Mouse (Mus musculus) MEL (cell line): Measurements from ENCODE around the gene Rhobtb3.

Source experiments
- CHD1 ChIP-seq: IDR thresholded peaks from 2 replicates; pipeline ENCODE4 v1.6.1; 2012; ENCODE audit warnings: low read depth, mild to moderate bottlenecking, inconsistent platforms, low read length, improper control_type of control experiment
- CHD2 ChIP-seq: IDR thresholded peaks from 2 replicates; pipeline ENCODE4 v1.6.1; 2011; ENCODE audit warnings: low read length, improper control_type of control experiment
- CTCF ChIP-seq, 3 experiments: IDR thresholded peaks in 2 of 3; conservative IDR thresholded peaks in 1 of 3; 2 replicates each; pipeline ENCODE4 v1.5.1; 2011 to 2012; ENCODE audit warnings: low read length in 3 of 3, low read depth in 2 of 3, mild to moderate bottlenecking in 2 of 3, improper control_type of control experiment in 1 of 3, inconsistent platforms in 1 of 3, mixed read lengths in 1 of 3, moderate library complexity in 1 of 3; ENCODE audit not compliant: control insufficient read depth in 1 of 3, insufficient read depth in 1 of 3, poor library complexity in 1 of 3, severe bottlenecking in 1 of 3
- GATA1 ChIP-seq: IDR thresholded peaks from 2 replicates; pipeline ENCODE4 v1.6.1; 2011; ENCODE audit warnings: low read depth, low read length, improper control_type of control experiment
- POLR2A ChIP-seq, 2 experiments: IDR thresholded peaks; 2 replicates each; pipeline ENCODE4 v1.6.1; 2011 to 2012; ENCODE audit warnings: low read length in 2 of 2, mild to moderate bottlenecking in 2 of 2, control low read depth in 1 of 2, improper control_type of control experiment in 1 of 2, low read depth in 1 of 2, moderate library complexity in 1 of 2; ENCODE audit not compliant: control insufficient read depth in 1 of 2, insufficient read depth in 1 of 2, poor library complexity in 1 of 2
- RCOR1 ChIP-seq: IDR thresholded peaks from 2 replicates; pipeline ENCODE4 v1.6.1; 2012; ENCODE audit warnings: low read depth, mild to moderate bottlenecking, inconsistent platforms, low read length, improper control_type of control experiment
- SIN3A ChIP-seq: IDR thresholded peaks from 2 replicates; pipeline ENCODE4 v1.6.1; 2012; ENCODE audit warnings: low read length, improper control_type of control experiment, inconsistent platforms
- SMC3 ChIP-seq: IDR thresholded peaks from 2 replicates; pipeline ENCODE4 v1.6.1; 2011; ENCODE audit warnings: low read depth, low read length, improper control_type of control experiment
- TAL1 ChIP-seq: IDR thresholded peaks from 2 replicates; pipeline ENCODE4 v1.6.1; 2012; ENCODE audit warnings: mild to moderate bottlenecking, inconsistent platforms, low read length, moderate library complexity, mixed read lengths
- UBTF ChIP-seq: IDR thresholded peaks from 2 replicates; pipeline ENCODE4 v1.6.1; 2012; ENCODE audit warnings: low read depth, mild to moderate bottlenecking, inconsistent platforms, low read length, improper control_type of control experiment, moderate library complexity, borderline replicate concordance; ENCODE audit not compliant: insufficient read depth
- USF1 ChIP-seq: IDR thresholded peaks from 2 replicates; pipeline ENCODE4 v1.6.1; 2014; ENCODE audit warnings: low read depth, mild to moderate bottlenecking, inconsistent platforms, low read length, improper control_type of control experiment, moderate library complexity

- TF ChIP-seq CTCF (IDR thresholded peaks at IDR 0.05 in 2 of 3, conservative IDR thresholded peaks at IDR 0.05 in 1 of 3; ENCODE audit: control insufficient read depth in 1 of 3, insufficient read depth in 1 of 3, low read depth in 2 of 3, low read length in 3 of 3, poor library complexity in 1 of 3, severe bottlenecking in 1 of 3): no peak
- TF ChIP-seq POLR2A (IDR thresholded peaks at IDR 0.05; ENCODE audit: control insufficient read depth in 1 of 2, insufficient read depth in 1 of 2, low read depth in 1 of 2, low read length in 2 of 2, poor library complexity in 1 of 2): no peak
- TF ChIP-seq UBTF: no peak
- no peak for TF ChIP-seq USF1
- TF ChIP-seq TAL1: no peak
- no peak for TF ChIP-seq CHD2
- no peak for TF ChIP-seq SMC3
- TF ChIP-seq GATA1: no peak
- TF ChIP-seq CHD1: no peak
- no peak for TF ChIP-seq SIN3A
- no peak for TF ChIP-seq RCOR1
These were observed 111.0 kb downstream of the Rhobtb3 start for GRCm38 (mm10) chr13:75832697-75833096.
